Mouse (Mus musculus): ENCODE results near the gene Mutyh. TPM values are rescaled to one million over a fixed set of nuclear protein-coding genes. Genes with fewer than 3 reads are reported as not detected.

Mutyh gene
- polyA plus RNA-seq, 1 experiment = 6.3 TPM

DNA sequence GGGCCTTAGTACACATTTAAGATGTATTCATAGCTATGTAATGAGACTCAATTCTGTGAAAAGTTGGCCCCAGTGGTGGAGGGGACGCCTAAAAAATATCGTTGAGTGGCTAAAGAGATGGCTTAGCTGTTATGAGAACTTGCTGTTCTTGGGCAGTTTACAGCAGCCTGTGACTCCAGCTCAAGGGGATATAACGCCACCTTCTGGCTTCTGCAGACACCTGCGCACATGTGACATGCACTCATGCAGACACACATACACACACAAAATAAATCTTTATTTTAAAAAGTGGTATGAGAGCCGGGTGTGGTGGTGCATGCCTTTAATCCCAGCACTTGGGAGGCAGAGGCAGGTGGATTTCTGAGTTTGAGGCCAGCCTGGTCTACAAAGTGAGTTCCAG, 31.1 kb upstream of the Mutyh start:
- Histone ChIP-seq H3K4me3 (ENCODE audit: insufficient read depth, poor library complexity, severe bottlenecking) (no peak overlapping the region), H3K79me3 (ENCODE audit: low read depth) (no peaks in the 10 kb centered on the region), H3K27me3 (ENCODE audit: control insufficient read depth, insufficient read depth, insufficient read length) (no peaks in the 10 kb centered on the region), H3ac (ENCODE audit: control insufficient read depth, insufficient read length, low read depth) (no peak overlapping the region), H3K36me3 (ENCODE audit: control insufficient read depth, insufficient read depth) (peaks cover 16% of the 10 kb centered on the region), H3K79me2 (ENCODE audit: control insufficient read depth, insufficient read depth) (no peaks in the 10 kb centered on the region)
- TF ChIP-seq MYOG (IDR thresholded peaks at IDR 0.05; ENCODE audit: control insufficient read depth, extremely low read depth, insufficient read length) = no peak
- no peak for TF ChIP-seq FOSL1 (IDR thresholded peaks at IDR 0.05; ENCODE audit: insufficient read depth, low read length, poor library complexity, severe bottlenecking)
- no peak for TF ChIP-seq MAX (IDR thresholded peaks at IDR 0.05)
- no peak for TF ChIP-seq CEBPB (IDR thresholded peaks at IDR 0.05; ENCODE audit: low read depth)
- no peak for TF ChIP-seq CTCF (IDR thresholded peaks at IDR 0.05; ENCODE audit: control insufficient read depth, insufficient read depth, insufficient read length)
- no peak for TF ChIP-seq USF1 (IDR thresholded peaks at IDR 0.05; ENCODE audit: low read depth)
- no peak for TF ChIP-seq MYOD1 (IDR thresholded peaks at IDR 0.05; ENCODE audit: control insufficient read depth, insufficient read length, low read depth)

DNA sequence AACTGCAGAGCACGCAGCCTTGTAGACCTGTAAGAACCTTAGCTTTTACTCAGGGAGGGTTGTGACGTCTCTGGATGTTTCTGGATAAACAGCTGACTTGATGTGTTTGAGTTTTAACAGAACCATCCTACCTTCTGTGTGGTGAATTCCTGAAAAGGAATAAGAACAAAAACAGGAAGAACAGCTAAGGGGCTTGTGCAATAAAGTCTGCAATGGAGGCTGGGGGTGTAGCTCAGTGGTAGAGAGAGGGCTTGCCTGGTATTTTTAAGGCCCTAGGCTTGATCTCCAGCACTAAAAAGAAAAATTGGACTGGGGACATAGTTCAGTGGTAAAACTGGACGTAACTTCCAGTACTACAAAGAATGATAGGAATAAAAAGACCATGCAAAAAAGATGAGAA, 30.4 kb upstream of the Mutyh start:
- TF ChIP-seq CEBPB (IDR thresholded peaks at IDR 0.05; ENCODE audit: low read depth) = no peak
- TF ChIP-seq USF1 (IDR thresholded peaks at IDR 0.05; ENCODE audit: low read depth) = no peak
- no peak for TF ChIP-seq MYOG (IDR thresholded peaks at IDR 0.05; ENCODE audit: control insufficient read depth, extremely low read depth, insufficient read length)
- TF ChIP-seq FOSL1 (IDR thresholded peaks at IDR 0.05; ENCODE audit: insufficient read depth, low read length, poor library complexity, severe bottlenecking) = no peak
- no peak for TF ChIP-seq CTCF (IDR thresholded peaks at IDR 0.05; ENCODE audit: control insufficient read depth, insufficient read depth, insufficient read length)
- no peak for TF ChIP-seq MYOD1 (IDR thresholded peaks at IDR 0.05; ENCODE audit: control insufficient read depth, insufficient read length, low read depth)
- no peak for TF ChIP-seq MAX (IDR thresholded peaks at IDR 0.05)
- Histone ChIP-seq H3K27me3 (ENCODE audit: control insufficient read depth, insufficient read depth, insufficient read length) (no peaks in the 10 kb centered on the region), H3K36me3 (ENCODE audit: control insufficient read depth, insufficient read depth) (peaks cover 10% of the 10 kb centered on the region), H3K79me3 (ENCODE audit: low read depth) (no peaks in the 10 kb centered on the region), H3K4me3 (ENCODE audit: insufficient read depth, poor library complexity, severe bottlenecking) (no peak overlapping the region), H3ac (ENCODE audit: control insufficient read depth, insufficient read length, low read depth) (no peak overlapping the region), H3K79me2 (ENCODE audit: control insufficient read depth, insufficient read depth) (no peaks in the 10 kb centered on the region)

DNA sequence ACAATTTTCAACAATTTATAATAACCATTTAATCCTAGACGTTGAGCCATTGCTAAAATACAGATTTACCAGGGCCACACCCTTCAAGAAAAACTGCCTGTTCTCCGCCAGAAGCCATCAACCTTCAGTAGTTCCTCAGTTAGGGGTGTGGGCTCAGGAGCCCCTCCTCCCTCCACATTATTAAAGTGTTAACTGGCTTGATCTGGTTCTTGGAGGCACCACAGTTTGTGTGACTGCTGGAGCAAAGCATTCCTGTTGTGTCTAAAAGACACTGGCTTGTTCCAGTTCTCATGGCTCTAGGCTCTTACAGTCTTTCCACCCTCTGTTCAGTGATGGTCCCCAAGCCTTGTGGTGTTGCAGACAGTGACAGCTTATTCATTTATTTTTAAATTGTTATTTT, 27.0 kb upstream of the Mutyh start:
- TF ChIP-seq USF1 (IDR thresholded peaks at IDR 0.05; ENCODE audit: low read depth) = no peak
- no peak for TF ChIP-seq MYOD1 (IDR thresholded peaks at IDR 0.05; ENCODE audit: control insufficient read depth, insufficient read length, low read depth)
- no peak for TF ChIP-seq MYOG (IDR thresholded peaks at IDR 0.05; ENCODE audit: control insufficient read depth, extremely low read depth, insufficient read length)
- no peak for TF ChIP-seq MAX (IDR thresholded peaks at IDR 0.05)
- TF ChIP-seq CEBPB (IDR thresholded peaks at IDR 0.05; ENCODE audit: low read depth) = no peak
- TF ChIP-seq FOSL1 (IDR thresholded peaks at IDR 0.05; ENCODE audit: insufficient read depth, low read length, poor library complexity, severe bottlenecking) = no peak
- TF ChIP-seq CTCF (IDR thresholded peaks at IDR 0.05; ENCODE audit: control insufficient read depth, insufficient read depth, insufficient read length) = no peak

GRCm38 (mm10) chr4:116781366-116781765, 26.2 kb upstream of the Mutyh start:
- no peak overlapping the region for H3ac ChIP-seq (ENCODE audit: control insufficient read depth, insufficient read length, low read depth)
- no peaks in the 10 kb centered on the region for H3K36me3 ChIP-seq (ENCODE audit: control insufficient read depth, insufficient read depth)
- no peaks in the 10 kb centered on the region for H3K79me2 ChIP-seq (ENCODE audit: control insufficient read depth, insufficient read depth)
- no peak overlapping the region for H3K4me3 ChIP-seq (ENCODE audit: insufficient read depth, poor library complexity, severe bottlenecking)
- H3K27me3 ChIP-seq (ENCODE audit: control insufficient read depth, insufficient read depth, insufficient read length) = no peaks in the 10 kb centered on the region
- no peaks in the 10 kb centered on the region for H3K79me3 ChIP-seq (ENCODE audit: low read depth)
- TF ChIP-seq USF1 (IDR thresholded peaks at IDR 0.05; ENCODE audit: low read depth) = no peak

More for the DNA sequence above, 27.0 kb upstream of the Mutyh start:
- Histone ChIP-seq H3K36me3 (ENCODE audit: control insufficient read depth, insufficient read depth) (peaks cover 7% of the 10 kb centered on the region), H3K79me2 (ENCODE audit: control insufficient read depth, insufficient read depth) (no peaks in the 10 kb centered on the region), H3K79me3 (ENCODE audit: low read depth) (no peaks in the 10 kb centered on the region), H3K27me3 (ENCODE audit: control insufficient read depth, insufficient read depth, insufficient read length) (no peaks in the 10 kb centered on the region), H3K4me3 (ENCODE audit: insufficient read depth, poor library complexity, severe bottlenecking) (no peak overlapping the region), H3ac (ENCODE audit: control insufficient read depth, insufficient read length, low read depth) (no peak overlapping the region)

- no peak overlapping the region for H3K4me3 ChIP-seq (ENCODE audit: insufficient read depth, poor library complexity, severe bottlenecking)
- no peaks in the 10 kb centered on the region for H3K79me2 ChIP-seq (ENCODE audit: control insufficient read depth, insufficient read depth)
- H3K36me3 ChIP-seq (ENCODE audit: control insufficient read depth, insufficient read depth) = peaks cover 4% of the 10 kb centered on the region
- H3ac ChIP-seq (ENCODE audit: control insufficient read depth, insufficient read length, low read depth) = no peak overlapping the region
- TF ChIP-seq CEBPB (IDR thresholded peaks at IDR 0.05; ENCODE audit: low read depth) = no peak
- TF ChIP-seq MYOD1 (IDR thresholded peaks at IDR 0.05; ENCODE audit: control insufficient read depth, insufficient read length, low read depth) = no peak
- TF ChIP-seq MYOG (IDR thresholded peaks at IDR 0.05; ENCODE audit: control insufficient read depth, extremely low read depth, insufficient read length) = no peak
- no peak for TF ChIP-seq MAX (IDR thresholded peaks at IDR 0.05)
- TF ChIP-seq USF1 (IDR thresholded peaks at IDR 0.05; ENCODE audit: low read depth) = no peak
- TF ChIP-seq FOSL1 (IDR thresholded peaks at IDR 0.05; ENCODE audit: insufficient read depth, low read length, poor library complexity, severe bottlenecking) = no peak
- TF ChIP-seq CTCF (IDR thresholded peaks at IDR 0.05; ENCODE audit: control insufficient read depth, insufficient read depth, insufficient read length) = no peak
- H3K79me3 ChIP-seq (ENCODE audit: low read depth) = no peaks in the 10 kb centered on the region
- no peaks in the 10 kb centered on the region for H3K27me3 ChIP-seq (ENCODE audit: control insufficient read depth, insufficient read depth, insufficient read length)
Observed at GRCm38 (mm10) chr4:116782171-116782570, 25.4 kb upstream of the Mutyh start.

- no peak for TF ChIP-seq MYOD1 (IDR thresholded peaks at IDR 0.05; ENCODE audit: control insufficient read depth, insufficient read length, low read depth)
- no peak for TF ChIP-seq MAX (IDR thresholded peaks at IDR 0.05)
- TF ChIP-seq FOSL1 (IDR thresholded peaks at IDR 0.05; ENCODE audit: insufficient read depth, low read length, poor library complexity, severe bottlenecking) = no peak
- no peak for TF ChIP-seq MYOG (IDR thresholded peaks at IDR 0.05; ENCODE audit: control insufficient read depth, extremely low read depth, insufficient read length)
- no peak for TF ChIP-seq CTCF (IDR thresholded peaks at IDR 0.05; ENCODE audit: control insufficient read depth, insufficient read depth, insufficient read length)
- TF ChIP-seq USF1 (IDR thresholded peaks at IDR 0.05; ENCODE audit: low read depth) = no peak
- TF ChIP-seq CEBPB (IDR thresholded peaks at IDR 0.05; ENCODE audit: low read depth) = no peak
- peaks cover 4% of the 10 kb centered on the region for H3K79me2 ChIP-seq (ENCODE audit: control insufficient read depth, insufficient read depth)
Observed at GRCm38 (mm10) chr4:116786587-116786986, 20.9 kb upstream of the Mutyh start.

More at GRCm38 (mm10) chr4:116786587-116786986, 20.9 kb upstream of the Mutyh start:
- Histone ChIP-seq H3ac (ENCODE audit: control insufficient read depth, insufficient read length, low read depth) (no peak overlapping the region), H3K79me3 (ENCODE audit: low read depth) (no peaks in the 10 kb centered on the region), H3K36me3 (ENCODE audit: control insufficient read depth, insufficient read depth) (peaks cover 9% of the 10 kb centered on the region), H3K27me3 (ENCODE audit: control insufficient read depth, insufficient read depth, insufficient read length) (no peaks in the 10 kb centered on the region), H3K4me3 (ENCODE audit: insufficient read depth, poor library complexity, severe bottlenecking) (no peak overlapping the region)

Measured in C2C12 (cell line).